Mouse (Mus musculus) ovary, postnatal 14 days (tissue): Measurements from ENCODE around the gene Syce1l.

ENCODE experiments used
- DNase-seq: peaks from one replicate; pipeline ENCODE4 v3.0.0; 2022; ENCODE audit warnings: low spot score

Syce1l gene

DNA sequence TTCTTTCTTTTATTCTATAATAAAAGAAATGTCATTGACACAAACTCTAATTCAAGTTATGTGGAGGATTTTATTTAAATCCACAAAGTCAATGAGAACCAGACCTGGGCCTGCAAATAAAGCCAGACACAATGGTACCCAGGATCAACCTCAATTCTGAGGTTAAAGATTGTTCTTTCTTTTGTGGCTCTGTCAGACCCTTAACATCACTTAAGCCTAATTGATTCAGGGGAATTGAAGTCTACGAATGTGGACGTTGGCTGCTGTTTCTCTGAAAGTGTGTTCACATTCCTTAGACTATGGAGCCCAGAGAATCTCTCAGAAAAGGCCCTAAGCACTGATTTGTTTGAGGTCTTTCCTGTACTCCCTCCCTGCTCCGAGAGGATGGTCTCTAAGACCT is 30.3 kb downstream of the Syce1l start:
- DNase-seq = no peak

DNA sequence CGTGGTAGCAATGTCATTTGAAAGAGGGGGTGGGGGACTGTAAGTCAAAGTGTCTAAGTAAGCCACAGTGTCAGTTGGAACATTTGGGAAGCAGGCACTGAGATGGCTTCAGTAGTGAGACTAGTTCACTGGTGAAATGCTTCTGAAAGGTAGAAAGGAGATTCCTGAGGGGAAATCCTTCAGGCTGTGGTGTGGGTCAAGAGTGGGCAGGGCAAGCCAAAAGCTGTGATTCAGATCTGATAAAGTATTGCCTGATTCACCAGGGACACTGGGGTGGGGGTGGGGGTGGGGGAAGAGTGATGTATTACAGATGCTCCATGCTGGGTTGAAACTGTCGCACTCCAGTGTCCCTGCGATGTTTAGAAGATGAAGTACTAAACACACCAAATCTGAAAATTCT is 31.6 kb downstream of the Syce1l start:
- no peak for DNase-seq

DNA sequence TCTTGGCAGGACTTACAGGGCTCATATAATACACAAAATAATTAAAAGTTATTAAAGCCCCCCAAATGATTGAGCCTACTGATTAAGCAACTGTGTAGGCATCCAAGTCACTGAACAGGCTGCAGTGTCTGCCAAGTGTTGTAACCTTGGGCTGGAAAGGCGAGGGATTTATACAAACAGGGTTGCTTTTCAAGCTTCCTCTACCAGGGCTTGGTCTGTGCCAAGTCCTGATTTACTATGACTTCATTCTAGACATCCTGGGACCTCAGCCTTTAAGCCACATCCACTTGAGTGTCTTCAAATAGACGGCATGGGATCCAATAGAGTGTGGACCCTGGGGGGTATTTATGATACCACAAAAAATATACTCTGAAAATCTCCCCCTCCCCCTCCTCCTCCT is 32.3 kb downstream of the Syce1l start:
- no peak for DNase-seq

DNA sequence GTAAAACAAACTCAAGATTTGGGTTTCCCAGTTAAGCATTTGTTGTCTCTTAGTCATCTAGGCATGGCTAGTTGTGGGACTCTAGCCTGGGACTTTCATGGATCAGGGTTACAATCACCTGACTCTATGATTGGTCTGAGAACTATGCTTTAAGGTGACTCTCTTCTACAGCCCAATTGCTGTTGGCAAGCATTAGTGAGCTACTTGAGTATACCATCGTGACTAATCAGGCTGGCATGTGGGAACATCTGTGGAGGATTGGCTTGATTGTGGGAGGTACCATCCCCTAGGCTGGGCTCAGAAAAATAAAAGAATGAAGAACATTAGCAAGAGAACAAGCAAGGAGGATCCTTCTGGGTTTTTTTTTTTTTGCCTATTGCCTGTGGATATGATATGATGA is 33.8 kb downstream of the Syce1l start:
- DNase-seq = no peak

DNA sequence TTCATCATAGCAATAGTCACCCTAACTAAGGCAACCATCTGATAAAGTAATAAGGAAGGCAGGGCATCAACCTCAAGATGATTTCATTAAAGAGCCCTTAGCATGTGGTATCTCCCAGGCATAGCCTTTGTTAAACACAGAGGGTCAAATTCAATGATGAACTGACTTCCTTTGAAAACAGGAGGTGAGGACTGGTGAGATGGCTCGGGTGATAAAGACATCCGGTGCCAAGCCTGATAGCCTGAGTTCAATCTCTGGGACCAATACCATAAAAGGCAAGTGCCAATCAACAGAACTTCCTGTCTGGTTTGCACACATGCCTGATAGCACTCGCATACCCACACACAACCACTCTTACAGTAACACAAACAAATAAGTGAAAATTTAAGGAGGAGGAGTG is 36.3 kb downstream of the Syce1l start:
- DNase-seq = no peak

DNA sequence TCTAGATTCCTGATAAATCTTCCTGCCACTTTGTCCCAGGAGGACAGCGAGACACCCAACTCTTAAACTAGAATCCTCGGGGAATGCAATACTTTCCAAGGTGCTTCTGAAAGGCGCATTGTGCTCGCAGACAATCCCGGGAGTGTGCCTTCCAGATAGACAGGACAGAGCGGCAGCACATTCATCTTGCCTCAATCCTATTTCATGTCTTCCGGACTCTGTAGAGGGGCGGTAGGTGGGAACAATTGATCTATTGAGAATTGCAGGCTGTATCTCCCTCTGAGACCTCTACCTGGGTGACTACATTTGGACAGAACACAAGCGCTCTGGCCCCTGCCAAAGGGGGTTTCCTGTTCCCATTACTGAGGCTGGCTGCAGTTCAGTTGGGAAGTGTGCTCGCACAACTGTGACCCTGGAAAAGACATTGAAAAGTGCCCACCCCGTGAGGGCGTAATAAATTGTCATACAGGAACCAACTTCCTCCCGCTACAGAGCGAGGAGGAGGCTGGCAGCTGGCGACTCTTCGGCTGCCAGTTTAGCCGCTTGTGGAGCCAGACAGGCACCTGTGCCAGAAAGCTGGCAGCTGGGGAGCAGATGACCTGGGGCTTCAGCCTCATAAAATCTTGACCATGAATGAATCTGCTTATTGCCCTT is 45.0 kb downstream of the Syce1l start:
- no peak for DNase-seq

DNA sequence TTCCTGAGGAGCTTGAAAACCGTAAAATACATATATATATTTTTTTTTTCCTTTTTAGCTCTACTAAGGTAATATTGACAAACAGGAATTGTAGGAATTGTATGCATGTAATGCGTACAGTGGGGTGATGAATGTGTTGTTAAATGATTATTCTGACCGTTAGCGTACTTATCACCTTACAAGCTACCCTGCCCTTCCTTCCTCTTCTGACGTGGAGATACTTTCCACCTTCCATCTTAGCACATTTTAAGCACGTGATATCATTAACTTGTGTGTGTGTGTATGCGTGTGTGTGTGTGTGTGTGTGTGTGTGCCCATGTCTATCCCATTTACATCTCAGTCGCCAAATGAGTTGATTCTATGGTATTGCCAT is 45.5 kb downstream of the Syce1l start:
- DNase-seq = no peak

DNA sequence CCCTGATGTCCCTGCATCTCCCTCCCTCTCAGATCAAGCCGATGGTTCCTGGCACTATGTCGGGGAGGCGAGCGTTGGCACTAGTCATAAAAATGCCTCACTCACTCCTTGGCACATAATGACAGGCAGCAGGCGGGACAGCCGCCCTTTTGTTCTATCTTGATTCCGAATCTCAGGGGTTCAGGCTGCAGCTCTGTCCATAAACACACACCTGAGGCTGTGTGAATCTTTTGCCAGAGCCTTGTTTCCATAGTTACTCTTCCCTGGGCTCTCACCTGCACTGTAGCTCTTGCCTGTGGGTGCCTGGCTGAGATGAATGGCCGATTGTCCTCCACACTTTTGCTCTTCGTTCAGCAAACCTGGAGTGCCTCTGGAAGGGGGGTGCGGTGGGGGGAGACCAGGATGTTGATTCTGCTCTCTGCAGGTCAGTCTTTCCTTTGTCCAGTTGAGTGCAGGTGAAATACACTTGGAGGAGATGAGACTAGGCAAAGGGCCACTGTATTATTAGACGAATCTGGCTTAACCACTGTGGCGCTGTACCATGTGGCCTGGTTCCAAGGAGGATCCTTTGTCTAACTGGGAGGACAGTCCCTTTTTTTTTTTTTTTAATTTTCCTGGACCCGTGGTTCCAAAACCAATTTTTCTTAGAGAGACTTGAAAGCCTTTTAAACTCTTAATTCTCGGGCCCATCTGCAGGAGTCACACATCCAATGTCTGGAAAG is 48.8 kb downstream of the Syce1l start:
- DNase-seq = no peak

DNA sequence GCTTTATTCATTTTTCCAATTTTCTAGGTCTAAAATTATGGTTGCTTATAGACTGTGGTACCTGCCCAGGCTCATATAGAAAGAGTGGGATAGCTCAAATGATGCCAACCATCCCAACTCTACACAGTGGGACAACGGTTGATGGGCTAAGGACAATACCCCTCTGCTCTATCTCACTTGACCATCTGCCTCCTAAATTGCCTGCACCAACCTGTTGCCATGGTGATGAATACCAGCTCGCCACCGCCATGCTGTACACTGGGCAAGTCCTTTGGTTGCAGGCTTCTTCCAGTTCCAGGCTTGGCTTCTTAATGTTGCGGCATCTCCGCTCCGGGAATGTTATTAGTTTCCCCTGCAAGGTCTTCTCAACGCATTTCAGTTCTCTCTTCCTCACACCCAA is 62.0 kb downstream of the Syce1l start:
- no peak for DNase-seq
